8 mouse cellular contexts compared by ENCODE assay signal in the genomic region with DNA sequence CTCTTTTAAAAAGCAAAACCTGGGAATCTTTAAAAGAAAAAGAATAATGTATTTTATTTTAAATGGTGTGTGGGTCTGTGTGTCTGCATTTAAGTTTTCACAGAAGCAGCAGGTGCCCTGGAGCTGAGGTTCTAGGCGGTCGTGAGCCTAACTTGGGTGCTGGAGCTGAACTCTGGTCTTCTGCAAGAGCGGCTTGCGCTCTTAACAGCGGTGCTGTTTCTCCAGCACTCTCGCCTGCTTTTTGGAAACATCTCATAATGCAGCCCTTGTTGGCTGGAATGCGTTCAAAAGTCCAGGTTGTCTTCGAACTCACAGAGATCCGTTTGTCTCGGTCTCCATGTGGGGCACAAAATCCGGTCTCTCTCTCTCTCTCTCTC. TPM values are rescaled to one million over a fixed set of nuclear protein-coding genes. Genes with fewer than 3 reads are reported as not detected.
A peak's percentile ranks its signal among the peaks of the same experiment; 100 is the strongest.
DNase-seq lines count a peak whose midpoint lies in the region; ATAC-seq lines count a peak whose summit lies in the region.

No protein-coding gene starts in this region.

- peaks cover 3% of the 10 kb centered on the region; the same call in 1 of the 2 replicates for H3K27me3 ChIP-seq in forebrain, embryonic 13.5 days
- H3K27me3 ChIP-seq in limb, embryonic 11.5 days (ENCODE audit: control insufficient read depth, insufficient read depth, low read length) = no peaks in the 10 kb centered on the region
- no peaks in the 10 kb centered on the region for H3K27me3 ChIP-seq in midbrain, embryonic 15.5 days (replicated peaks)

- WGBS in forebrain, embryonic 13.5 days = 8% methylated on average over 11 of the region's 11 CpGs
- 16% methylated on average over 11 of the region's 11 CpGs for WGBS in limb, embryonic 11.5 days
- 11% methylated on average over 11 of the region's 11 CpGs for WGBS in midbrain, embryonic 15.5 days

- ATAC-seq in forebrain, embryonic 13.5 days = peak; percentile 48
- ATAC-seq in limb, embryonic 11.5 days (ENCODE audit: insufficient number of reproducible peaks, low FRiP score, low TSS enrichment, low read depth) = peak; percentile 4; the same call in 1 of the 2 replicates
- ATAC-seq in midbrain, embryonic 15.5 days (replicated peaks) = peak; percentile 40; the same call in 1 of the 2 replicates

- H3K36me3 ChIP-seq in forebrain, embryonic 13.5 days (ENCODE audit: poor library complexity, severe bottlenecking) = peaks cover 25% of the 10 kb centered on the region
- H3K36me3 ChIP-seq in limb, embryonic 11.5 days (ENCODE audit: control insufficient read depth, insufficient read depth, low read length) = peaks cover 8% of the 10 kb centered on the region; the same call in 1 of the 2 replicates
- H3K36me3 ChIP-seq in midbrain, embryonic 15.5 days (replicated peaks) = no peaks in the 10 kb centered on the region

- intact Hi-C loops in gastrocnemius, postnatal 14 days (cut with DNase I; ENCODE audit: low total_unique reads) = no loop called here

- peaks cover 16% of the 10 kb centered on the region for H3K4me1 ChIP-seq in forebrain, embryonic 13.5 days
- peaks cover 8% of the 10 kb centered on the region; the same call in 1 of the 2 replicates for H3K4me1 ChIP-seq in limb, embryonic 11.5 days (ENCODE audit: control insufficient read depth, insufficient read depth, low read length)
- H3K4me1 ChIP-seq in midbrain, embryonic 15.5 days = peaks cover 12% of the 10 kb centered on the region

- H3K27ac ChIP-seq in forebrain, embryonic 13.5 days = peak overlapping the region; percentile 36; the same call in 1 of the 2 replicates
- H3K27ac ChIP-seq in limb, embryonic 11.5 days (replicated peaks; ENCODE audit: low read depth, low read length) = peak overlapping the region; percentile 43; the same call in 1 of the 2 replicates
- H3K27ac ChIP-seq in midbrain, embryonic 15.5 days = no peak overlapping the region; the same call in 1 of the 2 replicates

- H3K4me3 ChIP-seq in forebrain, embryonic 13.5 days = peak overlapping the region; percentile 79
- H3K4me3 ChIP-seq in limb, embryonic 11.5 days (ENCODE audit: low read depth, low read length) = peak overlapping the region; percentile 76
- peak overlapping the region; percentile 60 for H3K4me3 ChIP-seq in midbrain, embryonic 15.5 days

- no peaks in the 10 kb centered on the region for H3K9me3 ChIP-seq in forebrain, embryonic 13.5 days (replicated peaks)
- H3K9me3 ChIP-seq in limb, embryonic 11.5 days (ENCODE audit: control insufficient read depth, low read length) = no peaks in the 10 kb centered on the region
- no peaks in the 10 kb centered on the region for H3K9me3 ChIP-seq in midbrain, embryonic 15.5 days

- DNase-seq in layer of hippocampus, postnatal 10 days (ENCODE audit: low spot score in 2 of 2) = peak; percentile 24 to 37
- DNase-seq in layer of hippocampus, adult 9-10 months (ENCODE audit: low spot score) = no peak
- DNase-seq in T-cell, adult 2 months (ENCODE audit: low spot score) = peak; percentile 14
- DNase-seq in limb, embryonic 11.5 days (ENCODE audit: low spot score) = peak; percentile 37
- DNase-seq in gastrocnemius, postnatal 14 days = no peak
- no peak for DNase-seq in right cerebral cortex, postnatal 4 days

- H3K9ac ChIP-seq in forebrain, embryonic 13.5 days = peak overlapping the region; percentile 49
- H3K9ac ChIP-seq in limb, embryonic 11.5 days (ENCODE audit: low read length) = peak overlapping the region; percentile 88
- no peak overlapping the region; the same call in 1 of the 2 replicates for H3K9ac ChIP-seq in midbrain, embryonic 15.5 days

- peak overlapping the region; percentile 85 for H3K4me2 ChIP-seq in forebrain, embryonic 13.5 days
- H3K4me2 ChIP-seq in limb, embryonic 11.5 days (ENCODE audit: low read depth, severe bottlenecking) = peak overlapping the region; percentile 82
- peak overlapping the region; percentile 84 for H3K4me2 ChIP-seq in midbrain, embryonic 15.5 days

RNA-seq across cellular contexts. Expression of gene Cdk2, which starts 0.5 kb away (rescaled TPM):
- total RNA-seq in layer of hippocampus, postnatal 10 days (2021) = 1 to 10 TPM; 7.9 to 9.6 TPM
- polyA plus RNA-seq in forebrain, embryonic 13.5 days (2015; fragmentation: Nextera tagmentation; extraction: Ambion mirVana) = 69.9 and 73.7 TPM in 2 replicates
- 151 TPM in 2 replicates for polyA plus RNA-seq in limb, embryonic 11.5 days (2014; fragmentation: Nextera tagmentation; extraction: Ambion mirVana)
- 15.1 and 18.6 TPM in 2 replicates for polyA plus RNA-seq in midbrain, embryonic 15.5 days (2015; fragmentation: Nextera tagmentation; extraction: Ambion mirVana)
- total RNA-seq in gastrocnemius, postnatal 14 days (2021) = 1 to 10 TPM; 7.5 to 8.5 TPM

RNA-seq across cellular contexts. Expression of gene Pmel, which starts 1.3 kb away (rescaled TPM):
- 1 to 10 TPM in 1 of 2 experiments, under 1 TPM in 1; 0.91 to 1.1 TPM for total RNA-seq in layer of hippocampus, postnatal 10 days (2021)
- 0.17 and 0.21 TPM in 2 replicates for polyA plus RNA-seq in forebrain, embryonic 13.5 days (2015; fragmentation: Nextera tagmentation; extraction: Ambion mirVana)
- polyA plus RNA-seq in limb, embryonic 11.5 days (2014; fragmentation: Nextera tagmentation; extraction: Ambion mirVana) = 0.34 and 0.87 TPM in 2 replicates
- 0.54 and 0.88 TPM in 2 replicates for polyA plus RNA-seq in midbrain, embryonic 15.5 days (2015; fragmentation: Nextera tagmentation; extraction: Ambion mirVana)
- total RNA-seq in gastrocnemius, postnatal 14 days (2021) = 1 to 10 TPM in 1 of 2 experiments, under 1 TPM in 1; 0.71 to 1.2 TPM

RNA-seq across cellular contexts. Expression of gene Rab5b, which starts 9.2 kb away (rescaled TPM):
- 100 to 1,000 TPM; 118 to 125 TPM for total RNA-seq in layer of hippocampus, postnatal 10 days (2021)
- 88.3 and 93.1 TPM in 2 replicates for polyA plus RNA-seq in forebrain, embryonic 13.5 days (2015; fragmentation: Nextera tagmentation; extraction: Ambion mirVana)
- 62.4 and 62.5 TPM in 2 replicates for polyA plus RNA-seq in limb, embryonic 11.5 days (2014; fragmentation: Nextera tagmentation; extraction: Ambion mirVana)
- 122 and 123 TPM in 2 replicates for polyA plus RNA-seq in midbrain, embryonic 15.5 days (2015; fragmentation: Nextera tagmentation; extraction: Ambion mirVana)
- 10 to 100 TPM; 75.2 to 78.2 TPM for total RNA-seq in gastrocnemius, postnatal 14 days (2021)

RNA-seq across cellular contexts. Expression of gene Suox, which starts 31.4 kb away (rescaled TPM):
- total RNA-seq in layer of hippocampus, postnatal 10 days (2021) = 10 to 100 TPM in 1 of 2 experiments, 1 to 10 TPM in 1; 9.5 to 11.9 TPM
- 9.3 and 10.8 TPM in 2 replicates for polyA plus RNA-seq in forebrain, embryonic 13.5 days (2015; fragmentation: Nextera tagmentation; extraction: Ambion mirVana)
- 12.2 and 12.3 TPM in 2 replicates for polyA plus RNA-seq in limb, embryonic 11.5 days (2014; fragmentation: Nextera tagmentation; extraction: Ambion mirVana)
- polyA plus RNA-seq in midbrain, embryonic 15.5 days (2015; fragmentation: Nextera tagmentation; extraction: Ambion mirVana) = 14.3 and 16.7 TPM in 2 replicates
- total RNA-seq in gastrocnemius, postnatal 14 days (2021) = 10 to 100 TPM; 11.8 to 12.8 TPM

RNA-seq across cellular contexts. Expression of gene Dgka, which starts 39.4 kb away (rescaled TPM):
- total RNA-seq in layer of hippocampus, postnatal 10 days (2021) = 1 to 10 TPM; 8.0 to 8.2 TPM
- 3.0 and 3.6 TPM in 2 replicates for polyA plus RNA-seq in forebrain, embryonic 13.5 days (2015; fragmentation: Nextera tagmentation; extraction: Ambion mirVana)
- polyA plus RNA-seq in limb, embryonic 11.5 days (2014; fragmentation: Nextera tagmentation; extraction: Ambion mirVana) = 5.4 and 6.5 TPM in 2 replicates
- polyA plus RNA-seq in midbrain, embryonic 15.5 days (2015; fragmentation: Nextera tagmentation; extraction: Ambion mirVana) = 7.6 and 7.8 TPM in 2 replicates
- total RNA-seq in gastrocnemius, postnatal 14 days (2021) = 10 to 100 TPM in 1 of 2 experiments, 1 to 10 TPM in 1; 8.3 to 10.8 TPM

Comparison
In these comparisons a context has a peak if more than half of its experiments do, and no peak if none do; other contexts are left out.
1. DNase-seq: peak in layer of hippocampus, postnatal 10 days (2 of 2), T-cell, adult 2 months (single experiment) and limb, embryonic 11.5 days (single experiment); none in layer of hippocampus, adult 9-10 months (single experiment), gastrocnemius, postnatal 14 days (single experiment) and right cerebral cortex, postnatal 4 days (single experiment).
2. Peak in every context shown above with its lines, with median percentiles within 50 percentile points of each other: ATAC-seq, H3K4me2 ChIP-seq and H3K4me3 ChIP-seq.